Mouse (Mus musculus) liver, embryonic 11.5 days (tissue): Measurements from ENCODE around the gene Polr2g. TPM values are rescaled to one million over a fixed set of nuclear protein-coding genes. Genes with fewer than 3 reads are reported as not detected.
A peak's percentile ranks its signal among the peaks of the same experiment; 100 is the strongest.

Experiments
- ATAC-seq: fragments of 200-750 bp; cut with Nextera tagmentation; replicated peaks from 2 replicates; pipeline ENCODE4 v1.8.0; 2017; ENCODE audit warnings: moderate number of reproducible peaks, mild to moderate bottlenecking, moderate TSS enrichment, moderate library complexity; ENCODE audit not compliant: low FRiP score
- DNase-seq: peaks from one replicate; pipeline ENCODE4 v3.0.0-alpha.2; 2017; ENCODE audit warnings: low spot score
- H3K27ac ChIP-seq: fragments of 300-500 bp; sonication (generic); 2 replicates; pipeline ENCODE4 v1.5.1; 2014; ENCODE audit warnings: mild to moderate bottlenecking, low read depth, low read length, control low read depth
- H3K27me3 ChIP-seq: fragments of 300-500 bp; sonication (generic); replicated peaks from 2 replicates; pipeline ENCODE4 v1.6.1; 2014; ENCODE audit warnings: low read length, mixed read lengths; ENCODE audit not compliant: control insufficient read depth, insufficient read depth
- H3K36me3 ChIP-seq: fragments of 300-500 bp; sonication (generic); 2 replicates; pipeline ENCODE4 v1.6.1; 2014; ENCODE audit warnings: mild to moderate bottlenecking, low read length, moderate library complexity, mixed read lengths; ENCODE audit not compliant: control insufficient read depth, insufficient read depth
- H3K4me1 ChIP-seq: fragments of 300-500 bp; sonication (generic); replicated peaks from 2 replicates; pipeline ENCODE4 v1.6.1; 2014; ENCODE audit warnings: low read length, mixed read lengths; ENCODE audit not compliant: control insufficient read depth, insufficient read depth
- H3K4me2 ChIP-seq: fragments of 300-500 bp; sonication (generic); 2 replicates; pipeline ENCODE4 v1.6.1; 2014; ENCODE audit warnings: mild to moderate bottlenecking, control low read depth, moderate library complexity
- H3K4me3 ChIP-seq: fragments of 300-500 bp; sonication (generic); 2 replicates; pipeline ENCODE4 v1.5.1; 2014; ENCODE audit warnings: low read depth, low read length, control low read depth
- H3K9ac ChIP-seq: fragments of 300-500 bp; sonication (generic); 2 replicates; pipeline ENCODE4 v1.6.1; 2014; ENCODE audit warnings: low read depth, low read length, control low read depth
- H3K9me3 ChIP-seq: fragments of 300-500 bp; sonication (generic); 2 replicates; pipeline ENCODE4 v1.6.1; 2016; ENCODE audit warnings: low read length, inconsistent platforms, mixed read lengths; ENCODE audit not compliant: control insufficient read depth
- WGBS: fragments of 180-500 bp; shearing (Covaris S2); extraction: QIAGEN DNeasy Blood & Tissue Kit; methylation state at CpG from one replicate; pipeline ENCODE4 v1.1.7; 2014; 5-methylcytosine and 5-hydroxymethylcytosine counted together
- polyA plus RNA-seq: library from polyadenylated mRNA; unstranded; fragments of >200 nt; fragmentation: Nextera tagmentation; extraction: Ambion mirVana; gene quantifications from 2 replicates; pipeline ENCODE4 v1.2.1, GENCODE M21; 2014

Gene Polr2g
- polyA plus RNA-seq, 1 experiment from 2014 or later = 152 TPM

GRCm38 (mm10) chr19:8774086-8774835 is 24.1 kb downstream of the Polr2g start, which contains the start of gene Tmem179b:
Tmem179b (minus strand) TSS chr19:8774467.
- Histone ChIP-seq H3K27ac (peak within 1 kb of the TSS; percentile 99), H3K9me3 (no peaks in the 10 kb centered on the region), H3K4me2 (peak within 1 kb of the TSS; percentile 91), H3K36me3 (peaks cover 16% of the 10 kb centered on the region), H3K4me3 (peak within 1 kb of the TSS; percentile 80), H3K9ac (peak within 1 kb of the TSS; percentile 95), H3K4me1 (peaks cover 39% of the 10 kb centered on the region), H3K27me3 (no peaks in the 10 kb centered on the region)
- DNase-seq = peak; percentile 98
- under 1% methylated on average over 68 of the region's 68 CpGs for WGBS
- ATAC-seq = peak; percentile 85

- Histone ChIP-seq H3K27ac (peak overlapping the region; percentile 99), H3K36me3 (peaks cover 21% of the 10 kb centered on the region), H3K9ac (peak overlapping the region; percentile 95), H3K27me3 (no peaks in the 10 kb centered on the region), H3K9me3 (no peaks in the 10 kb centered on the region), H3K4me3 (peak overlapping the region; percentile 80), H3K4me1 (peaks cover 39% of the 10 kb centered on the region), H3K4me2 (peak overlapping the region; percentile 91)
- WGBS = 38% methylated on average over 6 of the region's 6 CpGs
- DNase-seq (no peak), ATAC-seq (no peak)
Measured at GRCm38 (mm10) chr19:8773409-8773808, 25.0 kb downstream of the Polr2g start.

- no peaks in the 10 kb centered on the region for H3K9me3 ChIP-seq
- 42% methylated on average over 5 of the region's 5 CpGs for WGBS
Measured at GRCm38 (mm10) chr19:8772996-8773395, 25.4 kb downstream of the Polr2g start.

GRCm38 (mm10) chr19:8770567-8771270 is 27.7 kb downstream of the Polr2g start, which contains the start of gene Tmem223:
Tmem223 (plus strand) TSS chr19:8770996.
- peak within 1 kb of the TSS; percentile 97 for H3K9ac ChIP-seq
- no peaks in the 10 kb centered on the region for H3K9me3 ChIP-seq
- peak within 1 kb of the TSS; percentile 76 for H3K27ac ChIP-seq
- H3K27me3 ChIP-seq = no peaks in the 10 kb centered on the region
- peaks cover 33% of the 10 kb centered on the region for H3K4me1 ChIP-seq
- H3K4me2 ChIP-seq = peak within 1 kb of the TSS; percentile 83
- 18% methylated on average over 29 of the region's 29 CpGs for WGBS
- ATAC-seq = peak; percentile 40
- H3K4me3 ChIP-seq = peak within 1 kb of the TSS; percentile 91
- peaks cover 46% of the 10 kb centered on the region for H3K36me3 ChIP-seq
- peak; percentile 81 for DNase-seq

More at GRCm38 (mm10) chr19:8772996-8773395, 25.4 kb downstream of the Polr2g start:
- ATAC-seq (peak; percentile 63), DNase-seq (no peak)
- peak overlapping the region; percentile 80 for H3K4me3 ChIP-seq
- no peaks in the 10 kb centered on the region for H3K27me3 ChIP-seq
- H3K27ac ChIP-seq = peak overlapping the region; percentile 99
- H3K4me1 ChIP-seq = peaks cover 39% of the 10 kb centered on the region
- H3K9ac ChIP-seq = peak overlapping the region; percentile 95
- H3K4me2 ChIP-seq = peak overlapping the region; percentile 91
- H3K36me3 ChIP-seq = peaks cover 23% of the 10 kb centered on the region

- no peaks in the 10 kb centered on the region; the same call in 1 of the 2 replicates for H3K9me3 ChIP-seq
- no peaks in the 10 kb centered on the region for H3K27me3 ChIP-seq
- DNase-seq (no peak), ATAC-seq (no peak)
- WGBS = 93% methylated on average over 9 of the region's 9 CpGs
- H3K4me2 ChIP-seq = no peak overlapping the region
- H3K9ac ChIP-seq = no peak overlapping the region
- H3K36me3 ChIP-seq = peaks cover 68% of the 10 kb centered on the region
- no peak overlapping the region for H3K27ac ChIP-seq
- H3K4me3 ChIP-seq = no peak overlapping the region
- peaks cover 5% of the 10 kb centered on the region for H3K4me1 ChIP-seq
Measured at GRCm38 (mm10) chr19:8765562-8765961, 32.8 kb downstream of the Polr2g start.

GRCm38 (mm10) chr19:8763276-8763675 is 35.1 kb downstream of the Polr2g start:
- Histone ChIP-seq H3K9ac (no peak overlapping the region), H3K4me1 (peaks cover 10% of the 10 kb centered on the region), H3K4me3 (no peak overlapping the region), H3K9me3 (no peaks in the 10 kb centered on the region; the same call in 1 of the 2 replicates), H3K27ac (no peak overlapping the region), H3K27me3 (no peaks in the 10 kb centered on the region), H3K36me3 (peaks cover 56% of the 10 kb centered on the region), H3K4me2 (no peak overlapping the region)
- 84% methylated on average over 4 of the region's 4 CpGs for WGBS
- no peak for ATAC-seq
- no peak for DNase-seq

- H3K4me2 ChIP-seq = no peak overlapping the region
- H3K4me3 ChIP-seq = no peak overlapping the region
- H3K4me1 ChIP-seq = peaks cover 12% of the 10 kb centered on the region
- no peaks in the 10 kb centered on the region; the same call in 1 of the 2 replicates for H3K9me3 ChIP-seq
- WGBS = 88% methylated on average over 2 of the region's 2 CpGs
- H3K27ac ChIP-seq = no peak overlapping the region
- H3K36me3 ChIP-seq = peaks cover 33% of the 10 kb centered on the region
- ATAC-seq (no peak), DNase-seq (no peak)
- no peak overlapping the region for H3K9ac ChIP-seq
- H3K27me3 ChIP-seq = no peaks in the 10 kb centered on the region
Measured at GRCm38 (mm10) chr19:8760757-8761156, 37.6 kb downstream of the Polr2g start.

- DNase-seq = no peak
- peak overlapping the region; percentile 64 for H3K9ac ChIP-seq
- H3K9me3 ChIP-seq = no peaks in the 10 kb centered on the region
- peaks cover 23% of the 10 kb centered on the region for H3K36me3 ChIP-seq
- WGBS = 46% methylated on average over 2 of the region's 2 CpGs
- no peak for ATAC-seq
- peak overlapping the region; percentile 53 for H3K27ac ChIP-seq
- no peaks in the 10 kb centered on the region for H3K27me3 ChIP-seq
- H3K4me2 ChIP-seq = peak overlapping the region; percentile 85
- H3K4me3 ChIP-seq = peak overlapping the region; percentile 89
- H3K4me1 ChIP-seq = peaks cover 18% of the 10 kb centered on the region
Measured at GRCm38 (mm10) chr19:8758899-8759298, 39.5 kb downstream of the Polr2g start.
